Mouse (Mus musculus) erythroid progenitor cell, adult 5-6 weeks (primary cell): Measurements from ENCODE around the gene Wdr5. TPM values are rescaled to one million over a fixed set of nuclear protein-coding genes. Genes with fewer than 3 reads are reported as not detected.

ENCODE experiments used
- ATAC-seq: replicated peaks from 2 replicates; pipeline ENCODE4 v1.8.0; 2016; ENCODE audit warnings: moderate number of reproducible peaks, mild to moderate bottlenecking, moderate TSS enrichment, inconsistent platforms; ENCODE audit not compliant: poor library complexity, low FRiP score, severe bottlenecking
- total RNA-seq, 2 experiments: library from RNA; stranded (forward) in 1 of 2; stranded (reverse) in 1 of 2; fragments of 150-400 nt in 1 of 2; fragments of 186-747, 209-891 nt in 1 of 2; gene quantifications; 2 replicates each; pipeline versions ENCODE4 v1.2.3 to v1.2.4; 2015 to 2017; ENCODE audit warnings: low replicate concordance in 2 of 2

Wdr5 gene
- total RNA-seq (2015; ENCODE audit: low replicate concordance): 14.4 and 18.9 TPM in 2 replicates
- 13.6 and 28.5 TPM in 2 replicates for total RNA-seq (2017; ENCODE audit: low replicate concordance)

- ATAC-seq: peak; percentile 91
Observed at GRCm38 (mm10) chr2:27514639-27515328, at the start of gene Wdr5. Gene Wdr5, plus strand, starts transcription at chr2:27515157.

GRCm38 (mm10) chr2:27469292-27469990 is 45.5 kb upstream of the Wdr5 start:
- no peak for ATAC-seq

GRCm38 (mm10) chr2:27469991-27470355 is 45.0 kb upstream of the Wdr5 start:
- no peak for ATAC-seq

GRCm38 (mm10) chr2:27470535-27470934 is 44.4 kb upstream of the Wdr5 start:
- peak; percentile 51; the same call in 1 of the 2 replicates for ATAC-seq

GRCm38 (mm10) chr2:27471170-27471584 is 43.8 kb upstream of the Wdr5 start:
- ATAC-seq: no peak

GRCm38 (mm10) chr2:27473061-27473765 is 41.7 kb upstream of the Wdr5 start:
- ATAC-seq: no peak

GRCm38 (mm10) chr2:27473911-27474310 is 41.0 kb upstream of the Wdr5 start:
- ATAC-seq: no peak

- ATAC-seq: 0 out of 2 replicates have a peak, but pooled peaks have one; percentile 23
Observed at GRCm38 (mm10) chr2:27474621-27475484, 40.1 kb upstream of the Wdr5 start.

GRCm38 (mm10) chr2:27475495-27476302 is 39.3 kb upstream of the Wdr5 start:
- peak; percentile 83 for ATAC-seq

- no peak for ATAC-seq
Observed at GRCm38 (mm10) chr2:27476303-27477192, 38.4 kb upstream of the Wdr5 start.

GRCm38 (mm10) chr2:27479821-27480220 is 35.1 kb upstream of the Wdr5 start:
- no peak for ATAC-seq

- ATAC-seq: no peak
Observed at GRCm38 (mm10) chr2:27480367-27480766, 34.6 kb upstream of the Wdr5 start.

GRCm38 (mm10) chr2:27482265-27482861 is 32.6 kb upstream of the Wdr5 start:
- no peak for ATAC-seq

GRCm38 (mm10) chr2:27486725-27487124 is 28.2 kb upstream of the Wdr5 start:
- no peak for ATAC-seq

GRCm38 (mm10) chr2:27487336-27488049 is 27.5 kb upstream of the Wdr5 start:
- ATAC-seq: no peak

GRCm38 (mm10) chr2:27488362-27488761 is 26.6 kb upstream of the Wdr5 start:
- no peak for ATAC-seq

GRCm38 (mm10) chr2:27490939-27491338 is 24.0 kb upstream of the Wdr5 start:
- ATAC-seq: no peak
